Mouse (Mus musculus) forebrain, embryonic 15.5 days (tissue): ENCODE data around the gene Zbtb1. TPM values are rescaled to one million over a fixed set of nuclear protein-coding genes. Genes with fewer than 3 reads are reported as not detected.

ENCODE experiments used
- ATAC-seq: fragments of 200-750 bp; cut with Nextera tagmentation; replicated peaks from 2 replicates; pipeline ENCODE4 v1.8.0; 2017; ENCODE audit warnings: mild to moderate bottlenecking, moderate TSS enrichment, moderate library complexity
- H3K27ac ChIP-seq: fragments of 300-500 bp; sonication (generic); replicated peaks from 2 replicates; pipeline ENCODE4 v1.5.1; 2015; ENCODE audit warnings: mild to moderate bottlenecking, inconsistent platforms
- H3K27me3 ChIP-seq: fragments of 300-500 bp; sonication (generic); 2 replicates; pipeline ENCODE4 v1.6.1; 2015; ENCODE audit warnings: inconsistent platforms
- H3K36me3 ChIP-seq: fragments of 300-500 bp; sonication (generic); 2 replicates; pipeline ENCODE4 v1.6.1; 2015; ENCODE audit warnings: mild to moderate bottlenecking, inconsistent platforms
- H3K4me1 ChIP-seq: fragments of 300-500 bp; sonication (generic); 2 replicates; pipeline ENCODE4 v1.6.1; 2015; ENCODE audit warnings: inconsistent platforms
- H3K4me2 ChIP-seq: fragments of 300-500 bp; sonication (generic); replicated peaks from 2 replicates; pipeline ENCODE4 v1.6.1; 2015; ENCODE audit warnings: mild to moderate bottlenecking, inconsistent platforms
- H3K4me3 ChIP-seq: fragments of 300-500 bp; sonication (generic); 2 replicates; pipeline ENCODE4 v1.5.1; 2015; ENCODE audit warnings: mild to moderate bottlenecking, inconsistent platforms
- H3K9ac ChIP-seq: fragments of 300-500 bp; sonication (generic); replicated peaks from 2 replicates; pipeline ENCODE4 v1.6.1; 2015; ENCODE audit warnings: mild to moderate bottlenecking, inconsistent platforms
- H3K9me3 ChIP-seq: fragments of 300-500 bp; sonication (generic); 2 replicates; pipeline ENCODE4 v1.6.1; 2016; ENCODE audit warnings: inconsistent platforms
- WGBS: fragments of 180-500 bp; shearing (Covaris S2); methylation state at CpG from one replicate; pipeline ENCODE4 v1.1.7; 2015; ENCODE audit warnings: mixed read lengths; 5-methylcytosine and 5-hydroxymethylcytosine counted together
- polyA plus RNA-seq: library from polyadenylated mRNA; unstranded; fragments of >200 nt; fragmentation: Nextera tagmentation; extraction: Ambion mirVana; gene quantifications from 2 replicates; pipeline ENCODE4 v1.2.1, GENCODE M21; 2015

The Zbtb1 gene
- polyA plus RNA-seq, 1 experiment from 2014 or later: 4.5 TPM

GRCm38 (mm10) chr12:76392979-76393378, 22.9 kb downstream of the Zbtb1 start:
- Histone ChIP-seq H3K36me3 (no peaks in the 10 kb centered on the region), H3K4me3 (no peak overlapping the region), H3K27ac (no peak overlapping the region), H3K4me1 (peaks cover 5% of the 10 kb centered on the region; the same call in 1 of the 2 replicates), H3K27me3 (no peaks in the 10 kb centered on the region), H3K4me2 (no peak overlapping the region), H3K9me3 (no peaks in the 10 kb centered on the region), H3K9ac (no peak overlapping the region)
- WGBS: 78% methylated on average over 5 of the region's 5 CpGs
- ATAC-seq: no peak

- ATAC-seq: no peak
- peaks cover 3% of the 10 kb centered on the region; the same call in 1 of the 2 replicates for H3K27me3 ChIP-seq
- H3K27ac ChIP-seq: no peak overlapping the region
These were observed 27.2 kb downstream of the Zbtb1 start for GRCm38 (mm10) chr12:76397281-76397680.

GRCm38 (mm10) chr12:76401674-76402073, 31.6 kb downstream of the Zbtb1 start:
- Histone ChIP-seq H3K9me3 (no peaks in the 10 kb centered on the region), H3K9ac (no peak overlapping the region), H3K27me3 (peaks cover 30% of the 10 kb centered on the region), H3K27ac (no peak overlapping the region), H3K4me3 (no peak overlapping the region), H3K4me2 (no peak overlapping the region), H3K36me3 (no peaks in the 10 kb centered on the region), H3K4me1 (peaks cover 27% of the 10 kb centered on the region)
- no peak for ATAC-seq
- 56% methylated on average over 3 of the region's 3 CpGs for WGBS

More at GRCm38 (mm10) chr12:76397281-76397680, 27.2 kb downstream of the Zbtb1 start:
- H3K9ac ChIP-seq: no peak overlapping the region
- no peaks in the 10 kb centered on the region for H3K4me1 ChIP-seq
- H3K36me3 ChIP-seq: no peaks in the 10 kb centered on the region
- H3K4me2 ChIP-seq: no peak overlapping the region
- no peak overlapping the region for H3K4me3 ChIP-seq
- 88% methylated on average over 5 of the region's 5 CpGs for WGBS
- H3K9me3 ChIP-seq: no peaks in the 10 kb centered on the region

GRCm38 (mm10) chr12:76402991-76403885, 33.2 kb downstream of the Zbtb1 start:
- peak; percentile 93 for ATAC-seq
- Histone ChIP-seq H3K36me3 (no peaks in the 10 kb centered on the region), H3K4me2 (peak overlapping the region; percentile 75), H3K9me3 (no peaks in the 10 kb centered on the region), H3K4me3 (peak overlapping the region; percentile 71), H3K4me1 (peaks cover 27% of the 10 kb centered on the region), H3K9ac (peak overlapping the region; percentile 68), H3K27me3 (peaks cover 42% of the 10 kb centered on the region), H3K27ac (peak overlapping the region; percentile 92)
- under 1% methylated on average over 54 of the region's 54 CpGs for WGBS

- peak; percentile 98 for ATAC-seq
These were observed 33.9 kb downstream of the Zbtb1 start, which contains the start of gene Hspa2 for GRCm38 (mm10) chr12:76403886-76404537. Hspa2 (plus strand) TSS chr12:76404176.

GRCm38 (mm10) chr12:76404836-76405182, 34.7 kb downstream of the Zbtb1 start:
- H3K9ac ChIP-seq: 0 out of 2 replicates have a peak overlapping the region, but pooled peaks have one; percentile 8
- WGBS: 7% methylated on average over 20 of the region's 20 CpGs
- no peak for ATAC-seq

More at GRCm38 (mm10) chr12:76403886-76404537, 33.9 kb downstream of the Zbtb1 start, which contains the start of gene Hspa2:
- H3K4me3 ChIP-seq: peak within 1 kb of the TSS; percentile 71
- H3K27me3 ChIP-seq: peaks cover 46% of the 10 kb centered on the region
- H3K9me3 ChIP-seq: no peaks in the 10 kb centered on the region
- H3K9ac ChIP-seq: peak within 1 kb of the TSS; percentile 68
- H3K4me1 ChIP-seq: peaks cover 27% of the 10 kb centered on the region
- H3K36me3 ChIP-seq: no peaks in the 10 kb centered on the region
- H3K27ac ChIP-seq: peak within 1 kb of the TSS; percentile 92
- H3K4me2 ChIP-seq: peak within 1 kb of the TSS; percentile 75
- under 1% methylated on average over 54 of the region's 54 CpGs for WGBS

GRCm38 (mm10) chr12:76405183-76405970, 35.3 kb downstream of the Zbtb1 start:
- H3K27me3 ChIP-seq: peaks cover 46% of the 10 kb centered on the region
- H3K36me3 ChIP-seq: no peaks in the 10 kb centered on the region
- peak overlapping the region; percentile 75 for H3K4me2 ChIP-seq
- H3K4me3 ChIP-seq: peak overlapping the region; percentile 71
- H3K9ac ChIP-seq: no peak overlapping the region
- no peak for ATAC-seq
- peaks cover 27% of the 10 kb centered on the region for H3K4me1 ChIP-seq
- 3% methylated on average over 64 of the region's 64 CpGs for WGBS
- H3K9me3 ChIP-seq: no peaks in the 10 kb centered on the region
- no peak overlapping the region for H3K27ac ChIP-seq

More at GRCm38 (mm10) chr12:76404836-76405182, 34.7 kb downstream of the Zbtb1 start:
- Histone ChIP-seq H3K27me3 (peaks cover 46% of the 10 kb centered on the region), H3K4me1 (peaks cover 27% of the 10 kb centered on the region), H3K36me3 (no peaks in the 10 kb centered on the region), H3K4me3 (peak overlapping the region; percentile 71), H3K27ac (no peak overlapping the region), H3K4me2 (peak overlapping the region; percentile 75), H3K9me3 (no peaks in the 10 kb centered on the region)

GRCm38 (mm10) chr12:76405971-76406370, 35.9 kb downstream of the Zbtb1 start:
- H3K4me2 ChIP-seq: peak overlapping the region; percentile 75
- 3% methylated on average over 23 of the region's 23 CpGs for WGBS
- H3K4me3 ChIP-seq: peak overlapping the region; percentile 71

GRCm38 (mm10) chr12:76407184-76407583, 37.1 kb downstream of the Zbtb1 start:
- H3K4me3 ChIP-seq: no peak overlapping the region
- no peak overlapping the region for H3K4me2 ChIP-seq
- H3K27ac ChIP-seq: no peak overlapping the region
- H3K4me1 ChIP-seq: peaks cover 27% of the 10 kb centered on the region
- ATAC-seq: no peak
- WGBS: 27% methylated on average over 1 of the region's 1 CpGs
- peaks cover 44% of the 10 kb centered on the region for H3K27me3 ChIP-seq
- no peaks in the 10 kb centered on the region for H3K9me3 ChIP-seq
- no peaks in the 10 kb centered on the region for H3K36me3 ChIP-seq
- no peak overlapping the region for H3K9ac ChIP-seq

More at GRCm38 (mm10) chr12:76405971-76406370, 35.9 kb downstream of the Zbtb1 start:
- Histone ChIP-seq H3K9me3 (no peaks in the 10 kb centered on the region), H3K4me1 (peaks cover 27% of the 10 kb centered on the region), H3K27ac (no peak overlapping the region), H3K27me3 (peaks cover 46% of the 10 kb centered on the region), H3K36me3 (no peaks in the 10 kb centered on the region), H3K9ac (no peak overlapping the region)
- ATAC-seq: no peak

GRCm38 (mm10) chr12:76409166-76409565, 39.1 kb downstream of the Zbtb1 start:
- ATAC-seq: no peak
- no peak overlapping the region for H3K4me3 ChIP-seq
- H3K4me2 ChIP-seq: no peak overlapping the region
- no peaks in the 10 kb centered on the region for H3K36me3 ChIP-seq
- 78% methylated on average over 4 of the region's 4 CpGs for WGBS
- H3K27me3 ChIP-seq: peaks cover 36% of the 10 kb centered on the region
- H3K9ac ChIP-seq: no peak overlapping the region
- H3K9me3 ChIP-seq: no peaks in the 10 kb centered on the region
- H3K27ac ChIP-seq: no peak overlapping the region
- H3K4me1 ChIP-seq: peaks cover 20% of the 10 kb centered on the region

GRCm38 (mm10) chr12:76415383-76416010, 45.4 kb downstream of the Zbtb1 start:
- no peak for ATAC-seq
- WGBS: 90% methylated on average over 12 of the region's 12 CpGs

More at GRCm38 (mm10) chr12:76415383-76416010, 45.4 kb downstream of the Zbtb1 start:
- Histone ChIP-seq H3K27me3 (no peaks in the 10 kb centered on the region), H3K4me1 (peaks cover 4% of the 10 kb centered on the region; the same call in 1 of the 2 replicates), H3K27ac (no peak overlapping the region), H3K9ac (no peak overlapping the region), H3K36me3 (no peaks in the 10 kb centered on the region), H3K4me3 (no peak overlapping the region), H3K4me2 (no peak overlapping the region), H3K9me3 (no peaks in the 10 kb centered on the region)
